Mouse (Mus musculus) spleen, adult 12 weeks (tissue): Measurements from ENCODE around the gene Olfr586.

ENCODE experiments used
- DNase-seq: peaks from one replicate; pipeline ENCODE4 v3.0.0; 2022; ENCODE audit warnings: low spot score

The Olfr586 gene

DNA sequence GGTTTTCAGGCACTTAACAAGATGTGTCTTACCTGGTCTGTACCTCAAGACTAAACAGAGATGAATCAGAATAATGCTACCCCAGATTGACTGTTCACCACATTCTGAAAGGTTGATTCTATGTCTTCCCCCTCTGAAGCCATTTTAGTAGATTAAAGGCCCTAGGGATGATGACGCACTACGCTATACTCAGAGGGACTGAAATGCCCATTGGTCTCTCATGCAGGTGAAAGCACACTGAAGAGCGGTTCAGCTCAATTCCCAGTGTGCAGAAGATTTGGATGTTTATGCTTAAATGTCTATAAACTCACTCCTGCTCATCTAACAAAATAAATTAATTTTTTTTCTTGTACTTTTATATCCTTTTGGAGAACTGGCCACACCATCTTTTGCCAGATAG is at the start of gene Olfr586:
Gene Olfr586, minus strand, starts transcription at position 101 of the 400 bp plus-strand sequence.
- DNase-seq, result no peak

DNA sequence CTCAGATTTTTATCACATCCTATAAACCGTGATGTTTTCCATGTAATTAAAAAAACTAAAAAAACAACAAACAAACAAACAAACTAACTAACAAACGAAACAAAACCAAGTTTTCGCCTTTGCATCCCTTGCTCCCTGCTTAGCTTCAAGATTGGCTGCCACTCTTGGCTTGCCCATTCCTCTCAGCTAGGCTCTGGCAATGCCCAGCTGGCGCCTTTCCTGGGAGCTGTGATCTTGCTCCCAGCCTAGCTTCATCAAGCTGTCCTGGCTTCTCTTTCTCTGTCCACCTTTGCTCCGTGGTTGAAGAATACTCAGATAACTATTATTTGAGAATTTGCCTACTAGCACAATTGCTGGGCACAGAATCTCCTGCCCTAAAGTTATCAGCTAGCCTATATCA is 44.3 kb upstream of the Olfr586 start:
- no peak for DNase-seq

DNA sequence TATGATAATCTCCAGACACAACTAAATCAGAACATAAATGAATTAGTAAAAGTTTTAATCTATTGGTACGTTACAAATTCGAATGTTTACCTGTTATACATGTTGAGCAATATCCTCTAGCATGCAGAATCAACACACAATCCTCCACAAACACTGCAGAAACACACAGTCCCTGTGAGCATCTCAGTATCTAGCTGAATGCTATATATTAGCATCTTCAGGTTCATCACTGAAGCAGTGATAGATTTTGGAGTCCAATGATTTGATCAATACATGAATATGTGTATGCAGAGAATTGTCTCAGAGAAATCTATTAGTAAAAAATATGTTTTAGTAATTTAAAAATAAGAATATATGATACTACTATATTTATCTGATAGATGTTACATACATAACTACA is 30.8 kb upstream of the Olfr586 start, which contains the start of gene Olfr589:
Gene Olfr589, minus strand, starts transcription at position 101 of the 400 bp plus-strand sequence.
- DNase-seq, result no peak

DNA sequence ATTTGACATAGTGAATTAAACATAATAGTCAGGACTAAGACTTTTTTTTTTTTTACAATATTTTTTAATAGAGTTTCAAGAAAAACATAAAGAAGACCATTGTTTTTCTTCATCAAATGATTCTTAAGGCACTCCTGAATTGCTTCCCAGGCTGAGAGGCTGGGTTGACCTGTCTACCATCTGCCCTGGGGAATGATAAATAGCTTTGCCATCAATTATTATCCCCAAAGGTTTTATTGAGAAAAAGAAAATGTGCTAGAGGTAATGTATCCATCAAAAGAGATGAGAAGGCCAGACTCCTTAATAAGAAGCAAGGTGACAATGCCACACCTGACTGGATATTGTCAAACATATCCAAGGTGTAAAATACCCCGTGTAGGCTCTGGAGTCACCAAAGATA is 15.1 kb upstream of the Olfr586 start, which contains the start of gene Olfr588-ps1:
Gene Olfr588-ps1, plus strand, starts transcription at position 301 of the 400 bp plus-strand sequence.
- DNase-seq, result no peak

DNA sequence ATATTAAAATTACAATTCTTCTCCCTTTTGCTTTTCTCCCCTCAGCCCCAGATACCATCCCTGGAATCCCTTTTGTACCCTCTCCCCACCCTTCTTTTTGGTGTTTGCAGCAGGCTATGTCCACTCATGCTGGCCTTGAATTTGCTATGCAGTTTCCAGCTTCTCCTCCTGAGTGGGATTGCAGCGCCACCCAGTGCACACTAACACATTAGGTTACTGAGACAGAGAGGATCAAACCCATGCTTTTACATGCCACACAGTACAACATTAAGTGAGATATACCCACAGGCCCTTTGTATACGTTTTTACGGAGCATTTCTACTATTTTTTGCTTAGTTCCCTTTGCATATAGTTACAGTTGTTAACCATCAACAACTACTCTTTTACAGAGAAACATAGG is 6.0 kb downstream of the Olfr586 start:
- DNase-seq, result no peak

DNA sequence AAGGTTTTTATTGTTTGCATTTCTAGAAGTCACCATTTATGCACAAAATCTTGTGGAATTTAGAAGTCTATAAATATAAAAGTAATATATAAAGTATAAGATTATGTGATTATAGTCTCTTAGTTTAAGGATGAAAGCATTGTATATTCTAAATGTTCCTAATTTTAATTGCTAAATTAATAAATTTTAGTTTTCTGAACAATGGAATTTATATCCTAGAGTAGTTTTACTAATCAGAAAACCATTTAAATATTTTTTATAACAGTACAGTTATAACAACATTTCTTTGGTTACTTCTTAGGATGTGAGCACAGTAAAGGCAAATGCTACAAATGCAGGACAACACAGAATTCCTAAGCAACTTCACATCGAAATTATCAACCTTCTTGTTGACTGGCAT is 28.0 kb downstream of the Olfr586 start, which contains the start of gene Olfr585:
Gene Olfr585, plus strand, starts transcription at position 301 of the 400 bp plus-strand sequence.
- DNase-seq, result no peak

DNA sequence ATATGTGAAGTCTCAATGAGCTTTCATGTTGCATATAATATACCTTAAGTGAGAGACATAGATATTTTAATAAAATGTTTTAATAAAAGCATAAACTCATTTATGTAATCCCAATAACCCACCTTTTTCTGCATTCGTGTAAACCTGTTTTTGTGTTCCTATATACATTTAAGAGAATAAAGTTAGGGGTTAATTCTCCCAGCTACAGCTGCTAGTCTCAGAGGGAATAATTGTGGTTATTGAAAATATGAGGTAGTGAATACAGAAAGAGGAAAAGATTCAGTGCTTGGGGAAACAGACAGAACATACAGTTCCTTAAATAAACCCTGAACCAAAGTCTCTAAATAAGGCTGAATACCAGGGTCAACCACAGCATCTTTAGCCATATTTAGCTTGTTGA is 43.9 kb downstream of the Olfr586 start, which contains the start of gene Olfr584:
Gene Olfr584, plus strand, starts transcription at position 301 of the 400 bp plus-strand sequence.
- no peak for DNase-seq
